ENCODE assay signal across 28 mouse cellular contexts in the genomic region with DNA sequence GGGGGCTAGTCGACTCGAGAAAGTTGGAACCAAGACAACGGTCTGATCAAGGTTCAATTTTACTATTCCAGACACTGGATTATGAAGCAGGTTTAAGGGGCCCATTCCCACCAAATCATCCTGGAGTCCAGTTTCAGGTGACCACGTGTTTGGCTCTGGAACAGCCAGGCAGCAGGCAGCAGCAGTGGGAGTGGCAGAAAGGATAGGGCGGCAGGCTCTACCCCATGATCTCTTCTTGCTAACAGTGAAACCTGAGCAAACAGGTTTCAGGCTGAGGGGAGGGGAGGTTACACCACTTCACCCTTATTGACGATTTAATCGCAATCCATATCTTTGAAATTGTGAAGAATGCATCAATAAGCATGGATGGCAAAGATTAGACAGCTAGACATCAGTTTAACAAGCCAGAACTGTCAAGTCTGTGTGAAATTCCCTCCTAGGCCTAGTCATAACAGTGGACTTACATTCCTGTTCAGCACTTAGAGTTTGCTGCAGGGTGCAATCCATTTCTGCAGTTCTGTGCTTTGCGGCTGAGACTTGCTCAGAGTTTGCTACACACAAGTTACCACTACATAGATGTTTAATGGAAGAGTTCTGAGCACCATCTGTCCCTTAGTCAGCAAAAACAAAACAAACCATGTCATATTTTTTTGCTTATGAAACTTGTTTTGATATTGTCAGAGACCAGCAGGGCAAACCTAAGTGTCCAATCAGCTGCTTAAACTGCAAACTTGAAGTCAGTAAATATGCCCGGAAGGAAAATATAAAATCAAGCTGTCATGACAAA.
DNase-seq lines count a peak whose midpoint lies in the region; ATAC-seq and TF ChIP-seq lines count a peak whose summit lies in the region.
"Had no signal": no experiment of that assay in that cellular context is flagged by ENCODE, and none has a peak within 500 bp of the region (broad histone marks: within the 10 kb centered on the region; RNA-seq: fewer than 3 reads in every experiment).

No protein-coding gene starts in this region.

- WGBS in forebrain, embryonic 16.5 days: 78% methylated on average over 9 of the region's 9 CpGs
- 78% methylated on average over 9 of the region's 9 CpGs for WGBS in forebrain, embryonic 10.5 days
- WGBS in kidney, postnatal 0 days: 51% methylated on average over 9 of the region's 9 CpGs
- 59% methylated on average over 9 of the region's 9 CpGs for WGBS in kidney, embryonic 16.5 days
- 54% methylated on average over 9 of the region's 9 CpGs for WGBS in embryonic facial prominence, embryonic 13.5 days

- no peak overlapping the region for H3K4me2 ChIP-seq in forebrain, embryonic 16.5 days (ENCODE audit: low read length)
- H3K4me2 ChIP-seq in kidney, postnatal 0 days (ENCODE audit: low read length): no peak overlapping the region
- H3K4me2 ChIP-seq in kidney, embryonic 16.5 days (replicated peaks; ENCODE audit: low read depth, low read length): no peak overlapping the region
- H3K4me2 ChIP-seq in embryonic facial prominence, embryonic 13.5 days: no peak overlapping the region
- H3K4me2 ChIP-seq: heart, embryonic 11.5 days; limb, embryonic 15.5 days; liver, embryonic 15.5 days; midbrain, embryonic 15.5 days; neural tube, embryonic 12.5 days had no signal

- no peak overlapping the region for H3K4me3 ChIP-seq in forebrain, embryonic 16.5 days (replicated peaks; ENCODE audit: low read length)
- H3K4me3 ChIP-seq in forebrain, embryonic 10.5 days: no peak overlapping the region
- H3K4me3 ChIP-seq in kidney, postnatal 0 days (replicated peaks; ENCODE audit: low read depth, low read length): no peak overlapping the region
- no peak overlapping the region for H3K4me3 ChIP-seq in kidney, embryonic 16.5 days (ENCODE audit: low read length)
- H3K4me3 ChIP-seq in embryonic facial prominence, embryonic 13.5 days: no peak overlapping the region
- H3K4me3 ChIP-seq: hindbrain, embryonic 10.5 days; limb, embryonic 15.5 days; liver, embryonic 15.5 days; midbrain, embryonic 15.5 days; neural tube, embryonic 12.5 days had no signal

- H3K36me3 ChIP-seq in forebrain, embryonic 16.5 days (ENCODE audit: control insufficient read depth, insufficient read depth): no peaks in the 10 kb centered on the region
- H3K36me3 ChIP-seq in forebrain, embryonic 10.5 days (replicated peaks): no peaks in the 10 kb centered on the region
- H3K36me3 ChIP-seq in kidney, postnatal 0 days (ENCODE audit: insufficient read depth, low read length): no peaks in the 10 kb centered on the region
- H3K36me3 ChIP-seq in kidney, embryonic 16.5 days (ENCODE audit: insufficient read depth, low read length): no peaks in the 10 kb centered on the region
- H3K36me3 ChIP-seq in embryonic facial prominence, embryonic 13.5 days: no peaks in the 10 kb centered on the region
- H3K36me3 ChIP-seq: hindbrain, embryonic 10.5 days; limb, embryonic 15.5 days; liver, embryonic 15.5 days; midbrain, embryonic 15.5 days; neural tube, embryonic 12.5 days had no signal

- no peaks in the 10 kb centered on the region for H3K27me3 ChIP-seq in forebrain, embryonic 16.5 days (replicated peaks; ENCODE audit: control insufficient read depth, insufficient read depth, low read length)
- H3K27me3 ChIP-seq in forebrain, embryonic 10.5 days (ENCODE audit: poor library complexity, severe bottlenecking): no peaks in the 10 kb centered on the region
- no peaks in the 10 kb centered on the region for H3K27me3 ChIP-seq in kidney, postnatal 0 days (ENCODE audit: insufficient read depth, low read length)
- no peaks in the 10 kb centered on the region for H3K27me3 ChIP-seq in kidney, embryonic 16.5 days (ENCODE audit: insufficient read depth, low read length)
- H3K27me3 ChIP-seq in embryonic facial prominence, embryonic 13.5 days: no peaks in the 10 kb centered on the region
- H3K27me3 ChIP-seq: limb, embryonic 15.5 days; liver, embryonic 15.5 days; midbrain, embryonic 15.5 days; neural tube, embryonic 12.5 days; Patski had no signal

- no peak overlapping the region for H3K27ac ChIP-seq in forebrain, embryonic 16.5 days (ENCODE audit: low read length)
- H3K27ac ChIP-seq in forebrain, embryonic 10.5 days: no peak overlapping the region
- H3K27ac ChIP-seq in kidney, postnatal 0 days: no peak overlapping the region
- no peak overlapping the region for H3K27ac ChIP-seq in kidney, embryonic 16.5 days (ENCODE audit: low read length)
- H3K27ac ChIP-seq in embryonic facial prominence, embryonic 13.5 days: peak overlapping the region; percentile 44; the same call in 1 of the 2 replicates
- H3K27ac ChIP-seq: hindbrain, embryonic 10.5 days; limb, embryonic 15.5 days; liver, embryonic 15.5 days; macrophage; midbrain, embryonic 15.5 days; neural tube, embryonic 12.5 days had no signal

- no peak overlapping the region for H3K9ac ChIP-seq in forebrain, embryonic 16.5 days (replicated peaks; ENCODE audit: low read depth, low read length)
- no peak overlapping the region for H3K9ac ChIP-seq in kidney, postnatal 0 days (ENCODE audit: low read depth, low read length)
- H3K9ac ChIP-seq in kidney, embryonic 16.5 days (replicated peaks; ENCODE audit: low read length): no peak overlapping the region
- H3K9ac ChIP-seq in embryonic facial prominence, embryonic 13.5 days: no peak overlapping the region
- H3K9ac ChIP-seq: limb, embryonic 15.5 days; liver, embryonic 15.5 days; midbrain, embryonic 15.5 days; neural tube, embryonic 12.5 days had no signal

- H3K4me1 ChIP-seq in forebrain, embryonic 16.5 days (replicated peaks; ENCODE audit: control insufficient read depth, insufficient read depth, low read length): no peaks in the 10 kb centered on the region
- no peaks in the 10 kb centered on the region for H3K4me1 ChIP-seq in forebrain, embryonic 10.5 days
- H3K4me1 ChIP-seq in kidney, postnatal 0 days (replicated peaks; ENCODE audit: insufficient read depth, low read length): no peaks in the 10 kb centered on the region
- no peaks in the 10 kb centered on the region for H3K4me1 ChIP-seq in kidney, embryonic 16.5 days (ENCODE audit: insufficient read depth, low read length)
- no peaks in the 10 kb centered on the region for H3K4me1 ChIP-seq in embryonic facial prominence, embryonic 13.5 days
- H3K4me1 ChIP-seq: hindbrain, embryonic 10.5 days; limb, embryonic 15.5 days; liver, embryonic 15.5 days; midbrain, embryonic 15.5 days; neural tube, embryonic 12.5 days had no signal

- DNase-seq in forebrain, embryonic 10.5 days (ENCODE audit: extremely low spot score, low spot score): no peak
- peak; percentile 0 for DNase-seq in kidney, postnatal 0 days (ENCODE audit: low spot score)
- DNase-seq in ZHBTc4 (ENCODE audit: low read depth, low spot score): peak; percentile 3
- no peak for DNase-seq in yolk sac, embryonic 10.5 days (ENCODE audit: low spot score)
- DNase-seq: adrenal gland, adult 8-10 months; cerebellum, adult 9-10 months; gastrocnemius, postnatal 10 days; heart, postnatal 10 days; kidney, postnatal 4 days; retina, postnatal 1 day; right cerebral cortex, postnatal 25 days; spleen, adult 18-20 months had no signal

- peak; percentile 38; the same call in 1 of the 2 replicates for ATAC-seq in forebrain, embryonic 16.5 days
- ATAC-seq in kidney, postnatal 0 days (replicated peaks; ENCODE audit: low FRiP score, low read depth): no peak
- ATAC-seq in kidney, embryonic 16.5 days (ENCODE audit: low FRiP score, low TSS enrichment): no peak
- ATAC-seq in embryonic facial prominence, embryonic 13.5 days (ENCODE audit: insufficient number of reproducible peaks, insufficient read depth, low FRiP score, low TSS enrichment, low read depth): no peak
- ATAC-seq: CD4-positive, CD25-positive, alpha-beta regulatory T cell, adult 4 months; forebrain, embryonic 14.5 days; hindbrain, embryonic 16.5 days; intestine, embryonic 16.5 days; lung, postnatal 0 days; midbrain, embryonic 15.5 days; Patski had no signal

- TF ChIP-seq CTCF in kidney, postnatal 0 days (IDR thresholded peaks at IDR 0.05; ENCODE audit: low read depth): no peak

- H3K9me3 ChIP-seq in forebrain, embryonic 16.5 days (ENCODE audit: control insufficient read depth, low read length): no peaks in the 10 kb centered on the region
- H3K9me3 ChIP-seq in forebrain, embryonic 10.5 days: no peaks in the 10 kb centered on the region
- no peaks in the 10 kb centered on the region for H3K9me3 ChIP-seq in kidney, postnatal 0 days (replicated peaks; ENCODE audit: low read length)
- H3K9me3 ChIP-seq in kidney, embryonic 16.5 days (ENCODE audit: low read length): no peaks in the 10 kb centered on the region
- no peaks in the 10 kb centered on the region for H3K9me3 ChIP-seq in embryonic facial prominence, embryonic 13.5 days
- H3K9me3 ChIP-seq: hindbrain, embryonic 10.5 days; limb, embryonic 15.5 days; liver, embryonic 15.5 days; midbrain, embryonic 15.5 days; neural tube, embryonic 12.5 days had no signal

Comparison
In these comparisons a context has a peak if more than half of its experiments do, and no peak if none do; other contexts are left out.
1. DNase-seq: peak in kidney, postnatal 0 days (single experiment) and ZHBTc4 (single experiment); none in forebrain, embryonic 10.5 days (single experiment) and yolk sac, embryonic 10.5 days (single experiment).